Mouse (Mus musculus): Measurements from ENCODE around the gene Ankrd13b. TPM values are rescaled to one million over a fixed set of nuclear protein-coding genes. Genes with fewer than 3 reads are reported as not detected.

The Ankrd13b gene
- 2.1 and 2.9 TPM in 2 replicates for polyA plus RNA-seq (2015; fragmentation: Nextera tagmentation; extraction: Ambion mirVana)

GRCm38 (mm10) chr11:77489591-77490235 is at the start of gene Ankrd13b:
Gene Ankrd13b, minus strand, starts transcription at chr11:77489678.

GRCm38 (mm10) chr11:77519043-77519442 is 29.6 kb upstream of the Ankrd13b start, which contains the start of gene Gm10392:
Gene Gm10392, minus strand, starts transcription at chr11:77519198.

GRCm38 (mm10) chr11:77515637-77516552 is 26.4 kb upstream of the Ankrd13b start, which contains the start of gene Trp53i13:
Gene Trp53i13, minus strand, starts transcription at chr11:77515980.

GRCm38 (mm10) chr11:77514832-77515636 is 25.6 kb upstream of the Ankrd13b start, which contains the start of gene Abhd15:
Gene Abhd15, plus strand, starts transcription at chr11:77515121.

GRCm38 (mm10) chr11:77493512-77494343 is 4.2 kb upstream of the Ankrd13b start, which contains the start of gene Git1:
Gene Git1, plus strand, starts transcription at chr11:77493562.

GRCm38 (mm10) chr11:77462283-77463100 is 27.0 kb downstream of the Ankrd13b start, which contains the start of gene Coro6:
Gene Coro6, plus strand, starts transcription at chr11:77462411.

Other genes starting within 250 kb of the Ankrd13b start
- gene Coro6, start 27.3 kb downstream of the Ankrd13b start, polyA plus RNA-seq (2015; fragmentation: Nextera tagmentation; extraction: Ambion mirVana): 36.1 and 39.0 TPM in 2 replicates
- gene Git1, start 3.9 kb upstream of the Ankrd13b start, polyA plus RNA-seq (2015; fragmentation: Nextera tagmentation; extraction: Ambion mirVana): 5.1 and 6.5 TPM in 2 replicates
- 2.4 and 11.6 TPM in 2 replicates for gene Abhd15, start 25.4 kb upstream of the Ankrd13b start, polyA plus RNA-seq (2015; fragmentation: Nextera tagmentation; extraction: Ambion mirVana)
- gene Trp53i13, start 26.3 kb upstream of the Ankrd13b start, polyA plus RNA-seq (2015; fragmentation: Nextera tagmentation; extraction: Ambion mirVana): 17.4 and 24.1 TPM in 2 replicates
- 0.18 TPM in 1 of 2 replicates, not detected in the other for gene Gm10392, start 29.5 kb upstream of the Ankrd13b start, polyA plus RNA-seq (2015; fragmentation: Nextera tagmentation; extraction: Ambion mirVana)
- gene Taok1, start 118.1 kb upstream of the Ankrd13b start, polyA plus RNA-seq (2015; fragmentation: Nextera tagmentation; extraction: Ambion mirVana): 12.0 and 14.0 TPM in 2 replicates
- gene Nufip2, start 196.5 kb upstream of the Ankrd13b start, polyA plus RNA-seq (2015; fragmentation: Nextera tagmentation; extraction: Ambion mirVana): 3.0 and 3.3 TPM in 2 replicates
- gene Cryba1, start 235.6 kb upstream of the Ankrd13b start, polyA plus RNA-seq (2015; fragmentation: Nextera tagmentation; extraction: Ambion mirVana): not detected in 2 replicates

All from skeletal muscle tissue, postnatal 0 days (tissue).